Mouse (Mus musculus): Measurements from ENCODE around the gene Dhdh. TPM values are rescaled to one million over a fixed set of nuclear protein-coding genes. Genes with fewer than 3 reads are reported as not detected.
"Not testable (repeated sequence)": the region's sequence is repeated elsewhere in the genome, so short reads cannot be mapped to it uniquely, and the experiment has no call there.

Gene Dhdh
- total RNA-seq, 2 experiments from 2014 or later = 18.1 to 22.4 TPM

DNA sequence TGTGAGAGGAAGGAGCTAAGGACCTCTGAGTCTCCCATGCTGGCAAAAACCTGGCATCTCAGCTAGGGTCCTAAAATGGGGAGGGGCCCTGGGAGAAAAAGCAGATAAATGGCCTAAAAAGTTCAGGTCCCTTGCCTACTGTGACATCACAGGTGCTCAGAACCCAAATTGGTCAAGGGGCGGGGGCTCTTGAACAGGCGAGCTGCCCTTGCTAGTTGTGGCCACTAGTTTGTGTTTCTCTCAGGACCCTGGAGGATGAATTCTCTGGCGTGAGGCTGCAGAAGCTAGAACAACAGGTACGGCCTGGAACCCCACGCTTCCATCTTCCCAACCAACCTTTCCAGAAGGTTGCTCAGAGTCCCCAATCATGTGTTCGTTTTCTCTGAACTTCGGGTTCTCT, 25.8 kb upstream of the Dhdh start:
- no peak for ATAC-seq (replicated peaks; ENCODE audit: poor library complexity)

DNA sequence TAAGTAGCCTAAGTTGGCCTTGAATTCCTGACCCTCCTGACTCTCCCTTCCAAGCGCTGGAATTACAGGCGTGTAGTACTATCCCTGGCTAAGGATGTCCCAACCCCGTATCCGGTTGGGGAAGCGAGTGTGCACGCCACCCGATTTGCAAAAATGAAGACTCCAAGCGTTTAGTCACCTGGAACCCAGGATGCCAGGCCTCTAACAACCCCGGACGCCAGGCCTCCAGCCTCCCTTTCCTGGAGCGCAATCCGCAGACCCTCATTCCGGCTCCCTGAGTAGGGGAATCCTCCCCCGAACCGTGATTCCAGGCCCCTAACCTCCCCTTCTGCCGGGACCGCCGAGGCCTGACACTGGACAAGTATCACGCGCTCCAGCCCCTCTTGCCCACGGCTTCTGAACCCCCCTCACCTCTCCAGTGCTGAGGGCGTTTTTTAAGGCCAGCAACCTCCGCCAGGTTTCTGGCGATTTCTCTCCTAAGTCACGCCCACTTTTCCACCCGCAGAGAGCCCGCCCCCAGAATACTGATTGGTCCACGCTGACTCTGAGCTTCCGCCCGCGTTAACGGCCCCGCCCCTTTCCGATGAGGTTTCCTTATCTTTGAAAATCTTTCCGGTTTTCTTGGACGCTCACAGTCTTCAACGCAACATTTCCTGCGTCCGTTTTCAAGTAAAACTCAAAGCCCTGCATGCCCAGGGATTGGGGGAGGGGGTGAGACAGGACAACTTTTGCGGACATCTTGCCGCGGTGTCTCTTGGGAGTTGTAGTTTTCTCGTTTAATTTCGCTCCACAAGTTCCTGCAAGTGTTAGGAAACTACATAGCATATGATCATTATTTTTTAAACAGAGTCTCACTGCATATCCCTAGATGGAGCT, 21.5 kb upstream of the Dhdh start, which contains the start of gene Nucb1:
Gene Nucb1 (minus strand): TSS at position 495 of the 876 bp plus-strand sequence.
- ATAC-seq (replicated peaks; ENCODE audit: poor library complexity) = peak; percentile 85

GRCm38 (mm10) chr7:45509181-45509882, 20.7 kb upstream of the Dhdh start:
- no peak for ATAC-seq (replicated peaks; ENCODE audit: poor library complexity)

DNA sequence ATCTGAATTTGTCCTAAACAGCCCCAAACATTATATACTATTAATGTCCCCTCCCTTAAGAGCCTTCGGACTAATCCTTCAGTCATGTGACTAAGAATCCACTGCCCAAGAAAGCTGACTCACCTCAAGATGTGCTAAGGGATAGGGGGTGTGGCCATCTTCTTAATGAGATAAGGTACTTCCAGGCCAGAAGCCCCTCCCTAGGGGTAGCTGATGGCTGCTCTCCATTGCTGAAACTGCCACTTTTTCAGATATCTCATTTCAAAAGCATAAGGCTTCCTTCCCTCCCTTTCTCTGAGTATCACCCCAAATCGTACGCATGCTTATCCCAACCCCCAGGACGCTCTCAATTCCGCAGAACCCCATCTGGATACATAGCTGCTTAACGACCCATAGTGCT, 20.0 kb upstream of the Dhdh start:
- peak; percentile 60 for ATAC-seq (replicated peaks; ENCODE audit: poor library complexity)

DNA sequence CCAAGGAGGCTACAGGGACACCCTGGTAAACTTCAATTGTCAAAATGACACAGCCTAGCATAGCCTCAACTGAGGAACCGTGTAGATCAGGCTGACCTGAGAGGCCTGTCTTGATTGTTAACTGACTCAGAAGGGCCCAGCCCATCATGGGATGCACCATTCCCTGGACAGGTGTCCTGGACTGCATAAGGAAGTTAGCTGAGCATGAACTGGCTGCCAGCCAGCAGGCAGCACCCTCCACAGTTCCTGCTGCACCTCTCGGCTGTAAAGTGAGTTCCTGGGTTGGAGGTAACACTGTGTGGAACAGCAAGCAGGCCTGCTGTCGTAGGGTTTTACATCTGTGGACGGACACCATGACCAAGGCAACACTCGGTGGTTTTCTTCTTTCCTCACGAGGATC, 19.0 kb upstream of the Dhdh start:
- ATAC-seq (replicated peaks; ENCODE audit: poor library complexity) = no peak

GRCm38 (mm10) chr7:45498427-45498826, 9.8 kb upstream of the Dhdh start:
- no peak for ATAC-seq (replicated peaks; ENCODE audit: poor library complexity)

DNA sequence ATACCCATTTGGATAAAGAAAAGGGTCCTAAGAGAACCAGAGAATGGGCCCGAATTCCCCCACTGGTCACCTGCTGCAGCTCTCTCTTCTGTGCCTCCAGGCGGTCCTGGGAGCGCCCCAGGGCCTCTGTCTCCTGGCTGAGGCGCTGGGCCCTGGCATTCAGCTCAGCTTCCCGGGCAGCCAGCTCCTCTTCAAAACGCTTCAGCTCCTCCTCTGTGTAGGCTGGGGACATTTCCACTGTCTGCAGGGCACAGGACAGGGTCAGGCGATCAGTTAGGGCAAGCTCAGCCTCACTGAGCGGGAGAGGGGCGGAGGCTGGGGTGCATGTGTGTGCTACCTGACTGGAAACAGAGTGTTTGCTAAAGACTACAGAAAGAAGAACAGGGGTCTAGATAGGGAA, 5.9 kb upstream of the Dhdh start:
- ATAC-seq (replicated peaks; ENCODE audit: poor library complexity) = no peak

DNA sequence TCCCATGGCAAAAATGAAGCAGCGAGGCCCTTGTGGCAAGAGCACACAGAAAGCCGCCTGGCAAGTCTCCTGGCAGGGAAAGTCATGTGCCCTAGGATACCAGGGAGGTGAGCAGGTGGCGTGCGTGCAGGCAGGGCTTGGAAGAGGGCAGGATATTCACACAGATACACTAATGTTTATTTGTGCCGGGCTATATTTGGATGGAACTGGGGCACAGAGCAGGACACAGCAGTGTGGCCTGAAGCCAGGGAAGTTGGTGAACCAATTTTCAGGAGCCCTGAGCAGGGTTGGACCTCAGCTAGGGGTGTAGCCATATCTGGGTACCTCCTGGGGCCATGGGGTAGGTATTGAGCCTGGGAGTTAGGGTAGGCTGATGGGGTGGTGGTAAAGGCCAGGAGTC, 4.3 kb upstream of the Dhdh start:
- ATAC-seq (replicated peaks; ENCODE audit: poor library complexity) = no peak

DNA sequence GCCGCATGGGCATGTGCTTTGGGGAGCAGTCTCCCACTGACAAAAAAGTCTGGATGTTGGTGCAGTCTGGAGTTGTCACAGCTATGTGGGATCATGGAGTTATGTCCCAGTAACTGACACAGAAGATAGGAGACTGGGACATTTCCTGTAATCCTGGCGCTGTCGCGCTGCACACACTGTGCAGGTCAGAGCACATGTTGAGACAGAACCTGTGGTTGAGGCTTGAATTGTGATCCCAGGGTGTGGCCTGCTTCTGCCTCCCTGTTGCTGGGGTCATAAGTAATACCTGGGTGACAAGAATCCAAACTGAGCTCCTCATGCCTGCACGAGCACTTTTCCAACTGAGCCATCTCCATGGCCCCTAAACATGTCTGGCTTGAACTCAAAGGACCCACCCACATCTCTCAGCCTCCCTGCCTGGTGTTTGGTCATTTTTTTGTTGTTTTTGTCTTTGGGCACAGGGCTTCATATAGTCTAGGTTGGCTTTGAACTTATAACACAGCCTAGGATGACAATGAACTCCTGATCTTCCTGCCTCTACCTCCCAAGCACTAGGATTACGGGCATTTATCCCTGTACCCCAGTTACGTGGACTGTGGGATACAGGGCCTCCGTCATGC, 3.7 kb upstream of the Dhdh start:
- ATAC-seq (replicated peaks; ENCODE audit: poor library complexity) = no peak

GRCm38 (mm10) chr7:45491264-45491663, 2.7 kb upstream of the Dhdh start:
- peak; percentile 52 for ATAC-seq (replicated peaks; ENCODE audit: poor library complexity)

GRCm38 (mm10) chr7:45490822-45491221, 2.2 kb upstream of the Dhdh start:
- ATAC-seq (replicated peaks; ENCODE audit: poor library complexity) = peak; percentile 24; the same call in 1 of the 2 replicates

- peak; percentile 51 for ATAC-seq (replicated peaks; ENCODE audit: poor library complexity)
Measured at GRCm38 (mm10) chr7:45489578-45489977, 973 bp upstream of the Dhdh start.

DNA sequence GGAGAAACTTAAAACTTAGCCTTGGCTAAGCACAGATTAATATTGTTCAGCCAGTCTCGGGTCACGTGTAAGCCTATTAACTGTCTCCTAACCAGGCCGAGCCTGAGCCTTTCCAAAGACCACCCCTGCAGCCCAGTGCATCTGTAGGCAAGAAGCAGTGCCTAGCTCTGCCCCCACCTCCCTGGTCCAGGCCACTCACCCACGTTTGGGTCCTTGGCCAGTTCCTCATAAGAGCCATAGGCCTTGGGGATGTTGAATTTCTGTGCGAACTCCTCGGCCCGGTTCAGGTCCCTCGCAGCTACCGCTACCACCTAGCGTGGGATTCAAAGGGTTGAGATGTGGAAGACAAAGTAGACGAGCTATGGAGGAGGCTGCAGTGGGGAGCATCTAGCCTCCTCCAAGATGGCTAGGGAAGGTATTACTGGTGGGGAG, 728 bp downstream of the Dhdh start:
- ATAC-seq (replicated peaks; ENCODE audit: poor library complexity) = no peak

- ATAC-seq (replicated peaks; ENCODE audit: poor library complexity) = no peak
Measured at GRCm38 (mm10) chr7:45486761-45487415, 1.7 kb downstream of the Dhdh start, which contains the start of gene Gm45808. TSS of gene Gm45808 (minus strand) at chr7:45486811.

- no peak for ATAC-seq (replicated peaks; ENCODE audit: poor library complexity)
Measured at GRCm38 (mm10) chr7:45486158-45486557, 2.4 kb downstream of the Dhdh start.

GRCm38 (mm10) chr7:45484985-45485384, 3.6 kb downstream of the Dhdh start:
- ATAC-seq (replicated peaks; ENCODE audit: poor library complexity) = not testable (repeated sequence)

GRCm38 (mm10) chr7:45482166-45482565, 6.4 kb downstream of the Dhdh start:
- ATAC-seq (replicated peaks; ENCODE audit: poor library complexity) = no peak

DNA sequence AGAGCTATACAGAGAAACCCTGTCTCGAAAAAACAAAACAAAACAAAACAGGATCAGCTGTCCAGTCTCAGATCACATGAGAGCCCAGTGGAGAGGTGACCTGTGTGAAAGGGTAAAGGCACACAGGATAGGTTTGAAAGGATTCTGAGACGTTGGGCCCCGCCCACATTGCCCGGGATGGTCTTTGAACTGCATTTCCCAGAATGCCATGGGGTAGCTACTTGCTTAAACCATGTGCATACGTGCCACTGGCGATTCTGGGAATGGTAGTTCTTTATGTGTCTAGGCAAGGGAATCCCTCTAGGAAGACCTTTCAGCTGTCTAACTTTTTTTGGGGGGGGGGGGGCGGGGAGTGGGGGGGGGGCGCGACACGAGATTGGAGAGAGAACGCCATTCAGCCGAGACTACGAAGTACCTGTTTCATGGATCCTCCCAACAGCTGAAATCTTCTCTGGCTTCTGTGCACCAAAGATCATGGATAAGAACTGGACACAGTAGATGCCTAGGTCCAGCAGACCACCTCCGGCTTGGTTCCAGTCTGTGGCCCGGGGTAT, 7.2 kb downstream of the Dhdh start, which contains the start of gene Tulp2:
Gene Tulp2 (plus strand): TSS at position 504 of the 554 bp plus-strand sequence.
- peak; percentile 89 for ATAC-seq (replicated peaks; ENCODE audit: poor library complexity)

DNA sequence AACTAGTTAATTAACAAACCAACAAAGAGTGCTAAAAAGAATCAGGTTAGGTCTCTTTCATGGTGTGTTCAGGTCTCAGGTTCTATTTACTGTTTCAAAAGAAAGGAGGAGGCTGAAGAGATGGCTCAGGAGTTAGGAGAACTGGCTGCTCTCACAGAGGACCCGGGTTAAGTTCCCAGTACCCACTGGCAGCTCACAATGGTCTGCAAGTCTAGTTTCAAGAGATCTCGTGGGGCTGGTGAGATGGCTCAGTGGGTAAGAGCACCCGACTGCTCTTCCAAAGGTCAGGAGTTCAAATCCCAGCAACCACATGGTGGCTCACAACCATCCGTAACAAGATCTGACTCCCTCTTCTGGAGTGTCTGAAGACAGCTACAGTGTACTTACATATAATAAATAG, 8.3 kb downstream of the Dhdh start:
- not testable (repeated sequence) for ATAC-seq (replicated peaks; ENCODE audit: poor library complexity)

DNA sequence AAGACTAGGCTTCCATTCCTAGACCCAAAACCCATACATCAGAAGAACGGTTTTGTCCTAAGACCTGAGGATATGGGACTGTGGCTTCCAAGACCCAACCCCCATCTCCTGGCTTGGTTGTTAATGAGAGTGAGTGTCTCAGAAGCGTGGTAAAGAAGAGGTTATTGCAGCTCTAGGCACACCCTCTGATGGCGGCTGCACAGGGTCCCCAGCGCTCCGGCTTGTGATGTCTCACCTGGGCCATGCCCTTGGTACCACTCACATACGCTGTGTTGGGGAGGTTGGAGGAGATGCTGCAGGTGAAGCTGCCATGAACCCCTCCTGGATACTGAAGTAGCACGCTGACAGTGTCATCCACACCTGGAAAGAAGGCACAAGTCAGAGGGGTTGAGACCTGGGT, 9.8 kb downstream of the Dhdh start:
- no peak for ATAC-seq (replicated peaks; ENCODE audit: poor library complexity)

DNA sequence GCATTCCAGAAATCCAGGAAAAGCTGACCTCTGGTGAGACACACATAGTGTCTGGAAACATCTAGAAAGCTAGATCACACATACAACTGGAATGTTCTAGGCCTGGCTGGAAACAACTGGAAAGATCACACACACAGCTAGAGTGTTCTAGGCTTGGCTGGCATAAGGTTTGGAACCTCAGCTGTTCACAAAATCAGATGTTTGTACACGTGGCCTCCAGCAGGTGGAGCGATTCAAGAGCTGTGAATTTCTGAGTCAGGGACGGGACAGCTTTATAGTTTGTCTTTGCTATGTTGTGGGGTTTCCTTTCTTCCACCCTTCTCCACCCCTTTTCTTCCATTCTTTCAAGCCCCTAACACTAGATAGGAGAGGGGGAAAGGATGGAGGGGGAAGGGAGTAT, 11.6 kb downstream of the Dhdh start:
- peak; percentile 87 for ATAC-seq (replicated peaks; ENCODE audit: poor library complexity)
